8 mouse cellular contexts compared by ENCODE assay signal in the genomic region with DNA sequence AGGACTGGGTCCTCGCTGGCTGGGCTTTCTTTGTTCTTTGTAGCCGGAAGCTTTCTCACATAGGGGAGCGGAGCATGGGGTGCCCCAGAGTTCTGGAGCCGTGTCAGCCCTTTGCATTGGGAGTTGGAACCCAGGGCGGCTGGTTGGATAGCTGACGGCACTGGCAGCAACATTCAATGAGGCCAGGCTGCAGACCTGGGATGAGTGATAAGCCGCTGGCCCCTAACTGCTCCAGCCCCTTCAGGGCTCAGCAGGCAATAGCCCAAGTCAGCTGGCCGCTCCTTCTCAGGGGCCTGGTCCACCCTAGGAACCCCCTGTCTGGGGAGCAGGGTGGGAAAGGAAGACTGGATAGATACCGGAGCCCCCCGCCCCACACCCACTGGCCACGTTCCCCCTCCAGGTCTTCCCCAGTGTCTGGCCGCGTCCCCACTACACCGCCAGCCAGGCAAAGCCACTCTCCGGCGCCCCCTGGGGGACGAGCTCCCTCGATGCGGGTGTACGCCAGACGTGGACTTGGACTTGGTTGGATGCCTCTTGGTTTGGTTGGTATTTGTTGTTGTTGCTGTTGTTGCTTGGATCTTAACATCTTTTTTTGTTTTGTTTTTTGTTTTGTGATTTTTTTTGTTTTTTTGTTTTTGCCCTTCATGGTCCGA. TPM values are rescaled to one million over a fixed set of nuclear protein-coding genes. Genes with fewer than 3 reads are reported as not detected.
A peak's percentile ranks its signal among the peaks of the same experiment; 100 is the strongest.
DNase-seq lines count a peak whose midpoint lies in the region; ATAC-seq and TF ChIP-seq lines count a peak whose summit lies in the region.

No protein-coding gene starts in this region.

- H3K4me3 ChIP-seq in kidney, adult 2 months (ENCODE audit: insufficient read depth, low read depth, low read length) = no peak overlapping the region
- H3K4me3 ChIP-seq in liver, postnatal 0 days (ENCODE audit: low read depth, low read length) = no peak overlapping the region
- H3K4me3 ChIP-seq in neural tube, embryonic 15.5 days (replicated peaks) = no peak overlapping the region

- no peaks in the 10 kb centered on the region for H3K27me3 ChIP-seq in kidney, adult 2 months (replicated peaks; ENCODE audit: control insufficient read depth, insufficient read depth, low read length)
- H3K27me3 ChIP-seq in liver, postnatal 0 days (ENCODE audit: insufficient read depth, low read length) = no peaks in the 10 kb centered on the region
- H3K27me3 ChIP-seq in neural tube, embryonic 15.5 days (replicated peaks) = no peaks in the 10 kb centered on the region

- H3K36me3 ChIP-seq in kidney, adult 2 months (ENCODE audit: control insufficient read depth, insufficient read depth, low read length) = no peaks in the 10 kb centered on the region
- peaks cover 6% of the 10 kb centered on the region for H3K36me3 ChIP-seq in liver, postnatal 0 days (replicated peaks; ENCODE audit: insufficient read depth, low read length)
- peaks cover 3% of the 10 kb centered on the region; the same call in 1 of the 2 replicates for H3K36me3 ChIP-seq in neural tube, embryonic 15.5 days

- no peak for TF ChIP-seq POLR2A in kidney, adult 2 months (IDR thresholded peaks at IDR 0.05; ENCODE audit: low read depth, low read length)

- TF ChIP-seq CTCF in kidney, adult 2 months (conservative IDR thresholded peaks at IDR 0.05; ENCODE audit: insufficient read depth, insufficient read length, low read depth, low read length) = peak; percentile 77
- peak; percentile 91 for TF ChIP-seq CTCF in liver, postnatal 0 days (IDR thresholded peaks at IDR 0.05; ENCODE audit: low read depth)

- H3K4me2 ChIP-seq in liver, postnatal 0 days (ENCODE audit: low read depth, low read length) = peak overlapping the region; percentile 47; the same call in 1 of the 2 replicates
- peak overlapping the region; percentile 32; the same call in 1 of the 2 replicates for H3K4me2 ChIP-seq in neural tube, embryonic 15.5 days

- H3K9me3 ChIP-seq in liver, postnatal 0 days (ENCODE audit: low read length) = no peaks in the 10 kb centered on the region
- no peaks in the 10 kb centered on the region for H3K9me3 ChIP-seq in neural tube, embryonic 15.5 days (replicated peaks)

- peak; percentile 63 to 73 for DNase-seq in left cerebral cortex, adult 18-20 months (ENCODE audit: low spot score in 2 of 2)
- DNase-seq in left cerebral cortex, adult 11 months (ENCODE audit: low spot score) = no peak
- peak; percentile 80 for DNase-seq in embryo, embryonic 10 days (ENCODE audit: low spot score)
- peak; percentile 96 for DNase-seq in heart, adult 11 months
- peak; percentile 56 for DNase-seq in kidney, adult 2 months
- peak; percentile 88 for DNase-seq in liver, postnatal 0 days
- peak; percentile 92 for DNase-seq in thymus, postnatal 14 days

- WGBS in kidney, adult 2 months = 42% methylated on average over 22 of the region's 22 CpGs
- WGBS in liver, postnatal 0 days (ENCODE audit: insufficient replicate concordance) = 17% methylated on average over 22 of the region's 22 CpGs
- 28% methylated on average over 22 of the region's 22 CpGs for WGBS in neural tube, embryonic 15.5 days

- H3K9ac ChIP-seq in liver, postnatal 0 days (replicated peaks) = no peak overlapping the region
- 0 out of 2 replicates have a peak overlapping the region, but pooled peaks have one; percentile 0 for H3K9ac ChIP-seq in neural tube, embryonic 15.5 days (replicated peaks)

- no peak overlapping the region for H3K27ac ChIP-seq in kidney, adult 2 months (ENCODE audit: insufficient read depth, low read depth, low read length)
- no peak overlapping the region for H3K27ac ChIP-seq in liver, postnatal 0 days (ENCODE audit: low read depth)
- H3K27ac ChIP-seq in neural tube, embryonic 15.5 days (replicated peaks) = peak overlapping the region; percentile 78

- H3K4me1 ChIP-seq in kidney, adult 2 months (ENCODE audit: control insufficient read depth, insufficient read depth, low read length) = no peaks in the 10 kb centered on the region
- H3K4me1 ChIP-seq in liver, postnatal 0 days (ENCODE audit: insufficient read depth) = no peaks in the 10 kb centered on the region
- peaks cover 61% of the 10 kb centered on the region for H3K4me1 ChIP-seq in neural tube, embryonic 15.5 days

- ATAC-seq in liver, postnatal 0 days = peak; percentile 53; the same call in 1 of the 2 replicates
- no peak for ATAC-seq in neural tube, embryonic 15.5 days (ENCODE audit: low FRiP score)

- TF ChIP-seq EP300 in liver, postnatal 0 days (IDR thresholded peaks at IDR 0.05; ENCODE audit: low read depth) = no peak

RNA-seq across cellular contexts. Expression of a gene that starts 14.1 kb away (rescaled TPM):
- 10 to 100 TPM; 13.3 to 14.1 TPM for total RNA-seq in left cerebral cortex, adult 18-20 months (2021)
- polyA plus RNA-seq in kidney, adult 2 months (2012; rRNA removed) = 10.5 and 12.3 TPM in 2 replicates
- polyA plus RNA-seq in liver, postnatal 0 days (2015; fragmentation: Nextera tagmentation; extraction: Ambion mirVana) = 4.9 and 5.6 TPM in 2 replicates
- 7.1 and 8.7 TPM in 2 replicates for polyA plus RNA-seq in neural tube, embryonic 15.5 days (2015; fragmentation: Nextera tagmentation; extraction: Ambion mirVana)
